Mouse (Mus musculus) cerebellum, postnatal 10 days (tissue): ENCODE results near the gene Ndrg4.
"Not testable (repeated sequence)": the region's sequence is repeated elsewhere in the genome, so short reads cannot be mapped to it uniquely, and the experiment has no call there.

Source experiments
- DNase-seq, 2 experiments: peaks; one replicate each; pipeline ENCODE4 v3.0.0; 2021; ENCODE audit warnings: mixed read lengths in 2 of 2

Ndrg4 gene

GRCm38 (mm10) chr8:95676631-95677030, at the start of gene Ndrg4:
Gene Ndrg4 (plus strand): TSS chr8:95676980.
- no peak for DNase-seq

GRCm38 (mm10) chr8:95632840-95633239, 43.9 kb upstream of the Ndrg4 start:
- DNase-seq: peak in 1 of 2 experiments; percentile 17

- DNase-seq: peak; percentile 92 to 96
Observed at GRCm38 (mm10) chr8:95633262-95634062, 43.3 kb upstream of the Ndrg4 start, which contains the start of gene Gins3. Gene Gins3 (plus strand): TSS chr8:95633453.

- no peak for DNase-seq
Observed at GRCm38 (mm10) chr8:95634063-95634340, 42.8 kb upstream of the Ndrg4 start.

- DNase-seq: no peak
Observed at GRCm38 (mm10) chr8:95644942-95645341, 31.8 kb upstream of the Ndrg4 start.

GRCm38 (mm10) chr8:95648251-95648650, 28.5 kb upstream of the Ndrg4 start:
- no peak for DNase-seq

- no peak for DNase-seq
Observed at GRCm38 (mm10) chr8:95653351-95653750, 23.4 kb upstream of the Ndrg4 start.

- DNase-seq: no peak
Observed at GRCm38 (mm10) chr8:95655831-95656230, 20.9 kb upstream of the Ndrg4 start.

- DNase-seq: no peak
Observed at GRCm38 (mm10) chr8:95656316-95657002, 20.3 kb upstream of the Ndrg4 start.

GRCm38 (mm10) chr8:95657523-95657922, 19.3 kb upstream of the Ndrg4 start:
- DNase-seq: no peak

GRCm38 (mm10) chr8:95660334-95660882, 16.4 kb upstream of the Ndrg4 start:
- no peak for DNase-seq

GRCm38 (mm10) chr8:95661085-95661484, 15.7 kb upstream of the Ndrg4 start:
- no peak for DNase-seq

- DNase-seq: no peak
Observed at GRCm38 (mm10) chr8:95661575-95661974, 15.2 kb upstream of the Ndrg4 start.

GRCm38 (mm10) chr8:95662885-95663598, 13.7 kb upstream of the Ndrg4 start:
- DNase-seq: no peak

- no peak for DNase-seq
Observed at GRCm38 (mm10) chr8:95663599-95663949, 13.2 kb upstream of the Ndrg4 start.

- DNase-seq: not testable (repeated sequence)
Observed at GRCm38 (mm10) chr8:95665813-95666452, 10.8 kb upstream of the Ndrg4 start.

GRCm38 (mm10) chr8:95668163-95668958, 8.4 kb upstream of the Ndrg4 start:
- no peak for DNase-seq

- no peak for DNase-seq
Observed at GRCm38 (mm10) chr8:95669967-95670366, 6.8 kb upstream of the Ndrg4 start.

- DNase-seq: no peak
Observed at GRCm38 (mm10) chr8:95671861-95672260, 4.9 kb upstream of the Ndrg4 start.

GRCm38 (mm10) chr8:95672811-95673210, 4.0 kb upstream of the Ndrg4 start:
- DNase-seq: no peak

GRCm38 (mm10) chr8:95677591-95678023, 827 bp downstream of the Ndrg4 start:
- DNase-seq: peak; percentile 38 to 48

GRCm38 (mm10) chr8:95678024-95678611, 1.3 kb downstream of the Ndrg4 start:
- peak; percentile 55 to 56 for DNase-seq
